Mouse (Mus musculus) MEL (cell line): Measurements from ENCODE around the gene Pfdn6.

Experiments
- CTCF ChIP-seq, 3 experiments: IDR thresholded peaks in 2 of 3; conservative IDR thresholded peaks in 1 of 3; 2 replicates each; pipeline ENCODE4 v1.5.1; 2011 to 2012; ENCODE audit warnings: low read length in 3 of 3, low read depth in 2 of 3, mild to moderate bottlenecking in 2 of 3, improper control_type of control experiment in 1 of 3, inconsistent platforms in 1 of 3, mixed read lengths in 1 of 3, moderate library complexity in 1 of 3; ENCODE audit not compliant: control insufficient read depth in 1 of 3, insufficient read depth in 1 of 3, poor library complexity in 1 of 3, severe bottlenecking in 1 of 3
- EP300 ChIP-seq, 2 experiments: IDR thresholded peaks; 2 replicates each; pipeline ENCODE4 v1.6.1; 2011; ENCODE audit warnings: improper control_type of control experiment in 2 of 2, low read length in 2 of 2, low read depth in 1 of 2, mild to moderate bottlenecking in 1 of 2
- GATA1 ChIP-seq: IDR thresholded peaks from 2 replicates; pipeline ENCODE4 v1.6.1; 2011; ENCODE audit warnings: low read depth, low read length, improper control_type of control experiment
- KAT2A ChIP-seq: conservative IDR thresholded peaks from 2 replicates; pipeline ENCODE4 v1.6.1; 2012; ENCODE audit warnings: low read depth, low read length, improper control_type of control experiment, inconsistent platforms
- MEF2A ChIP-seq: IDR thresholded peaks from 2 replicates; pipeline ENCODE4 v1.6.1; 2014; ENCODE audit warnings: low read depth, mild to moderate bottlenecking, inconsistent platforms, low read length, improper control_type of control experiment; ENCODE audit not compliant: poor library complexity, insufficient replicate concordance, severe bottlenecking; ENCODE audit errors: extremely low read depth
- MXI1 ChIP-seq: IDR thresholded peaks from 2 replicates; pipeline ENCODE4 v1.6.1; 2011; ENCODE audit warnings: mild to moderate bottlenecking, low read depth, low read length, improper control_type of control experiment
- POLR2A ChIP-seq, 2 experiments: IDR thresholded peaks; 2 replicates each; pipeline ENCODE4 v1.6.1; 2011 to 2012; ENCODE audit warnings: low read length in 2 of 2, mild to moderate bottlenecking in 2 of 2, control low read depth in 1 of 2, improper control_type of control experiment in 1 of 2, low read depth in 1 of 2, moderate library complexity in 1 of 2; ENCODE audit not compliant: control insufficient read depth in 1 of 2, insufficient read depth in 1 of 2, poor library complexity in 1 of 2
- RAD21 ChIP-seq: IDR thresholded peaks from 2 replicates; pipeline ENCODE4 v1.6.1; 2011; ENCODE audit warnings: mild to moderate bottlenecking, low read depth, low read length, improper control_type of control experiment
- RCOR1 ChIP-seq: IDR thresholded peaks from 2 replicates; pipeline ENCODE4 v1.6.1; 2012; ENCODE audit warnings: low read depth, mild to moderate bottlenecking, inconsistent platforms, low read length, improper control_type of control experiment
- TAL1 ChIP-seq: IDR thresholded peaks from 2 replicates; pipeline ENCODE4 v1.6.1; 2012; ENCODE audit warnings: mild to moderate bottlenecking, inconsistent platforms, low read length, moderate library complexity, mixed read lengths
- ZC3H11A ChIP-seq: IDR thresholded peaks from 2 replicates; pipeline ENCODE4 v1.6.1; 2012; ENCODE audit warnings: low read depth, mild to moderate bottlenecking, inconsistent platforms, low read length, improper control_type of control experiment

DNA sequence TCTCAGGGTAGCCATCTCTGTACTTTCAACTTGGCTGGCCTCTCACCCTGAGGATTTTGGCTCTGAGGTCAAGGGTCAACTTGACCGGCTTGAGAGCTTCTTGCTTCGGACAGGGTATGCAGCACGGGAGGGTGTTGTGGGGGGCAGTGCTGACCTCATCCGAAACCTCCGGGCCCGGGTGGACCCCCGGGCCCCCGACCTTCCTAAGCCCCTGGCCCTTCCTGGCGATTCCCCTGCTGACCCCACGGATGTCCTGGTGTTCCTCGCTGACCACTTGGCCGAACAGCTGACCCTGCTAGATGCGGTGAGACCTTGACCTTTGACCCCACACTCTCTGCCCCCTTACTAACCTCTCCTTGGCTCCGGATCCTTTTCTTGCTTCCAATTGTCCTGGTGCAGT is 7.7 kb downstream of the Pfdn6 start:
- TF ChIP-seq ZC3H11A (no peak), CTCF (IDR thresholded peaks at IDR 0.05 in 2 of 3, conservative IDR thresholded peaks at IDR 0.05 in 1 of 3; ENCODE audit: control insufficient read depth in 1 of 3, insufficient read depth in 1 of 3, low read depth in 2 of 3, low read length in 3 of 3, poor library complexity in 1 of 3, severe bottlenecking in 1 of 3) (no peak), TAL1 (no peak), MXI1 (no peak), EP300 (IDR thresholded peaks at IDR 0.05; ENCODE audit: low read depth in 1 of 2, low read length in 2 of 2) (no peak), POLR2A (IDR thresholded peaks at IDR 0.05; ENCODE audit: control insufficient read depth in 1 of 2, insufficient read depth in 1 of 2, low read depth in 1 of 2, low read length in 2 of 2, poor library complexity in 1 of 2) (no peak), MEF2A (no peak), KAT2A (no peak), RCOR1 (no peak), RAD21 (no peak), GATA1 (no peak)
